Mouse (Mus musculus): ENCODE measurements at regions not wholly inside any gene's neighbourhood (a gene's known extent, or its start where the extent isn't known, plus 50 kb on each side); places are given as distances from the start of the nearest gene placed in this dataset.

- no peak overlapping the region for H3K27ac ChIP-seq (replicated peaks)
- 0 out of 2 replicates have a peak, but pooled peaks cover 4% of the 10 kb centered on the region for H3K9me3 ChIP-seq
- no peak overlapping the region for H3K4me2 ChIP-seq
- no peaks in the 10 kb centered on the region for H3K27me3 ChIP-seq (replicated peaks)
- no peak overlapping the region for H3K4me3 ChIP-seq
- no peaks in the 10 kb centered on the region for H3K4me1 ChIP-seq
- ATAC-seq (ENCODE audit: extremely low read depth, insufficient number of reproducible peaks, low FRiP score, low TSS enrichment), result no peak
- WGBS, result 27% methylated on average over 25 of the region's 25 CpGs
- H3K36me3 ChIP-seq, result no peaks in the 10 kb centered on the region
- no peak overlapping the region for H3K9ac ChIP-seq
Observed at GRCm38 (mm10) chr10:126679224-126680120, 221.7 kb downstream of the Atp23 start.

GRCm38 (mm10) chr10:126673437-126673836 is 227.7 kb downstream of the Atp23 start:
- no peak for ATAC-seq (ENCODE audit: extremely low read depth, insufficient number of reproducible peaks, low FRiP score, low TSS enrichment)
- H3K27me3 ChIP-seq (replicated peaks), result no peaks in the 10 kb centered on the region
- no peaks in the 10 kb centered on the region for H3K36me3 ChIP-seq
- H3K4me3 ChIP-seq, result no peak overlapping the region
- no peak overlapping the region for H3K4me2 ChIP-seq
- H3K9ac ChIP-seq, result no peak overlapping the region
- H3K4me1 ChIP-seq, result no peaks in the 10 kb centered on the region
- 67% methylated on average over 5 of the region's 5 CpGs for WGBS
- H3K9me3 ChIP-seq, result 0 out of 2 replicates have a peak, but pooled peaks cover 4% of the 10 kb centered on the region
- no peak overlapping the region for H3K27ac ChIP-seq (replicated peaks)

GRCm38 (mm10) chr10:126664408-126665083 is 236.6 kb downstream of the Atp23 start:
- H3K4me3 ChIP-seq, result no peak overlapping the region
- no peak overlapping the region for H3K4me2 ChIP-seq
- no peak for ATAC-seq (ENCODE audit: extremely low read depth, insufficient number of reproducible peaks, low FRiP score, low TSS enrichment)
- H3K4me1 ChIP-seq, result no peaks in the 10 kb centered on the region
- no peak overlapping the region for H3K27ac ChIP-seq (replicated peaks)
- no peaks in the 10 kb centered on the region for H3K27me3 ChIP-seq (replicated peaks)
- WGBS, result 80% methylated on average over 13 of the region's 13 CpGs
- H3K36me3 ChIP-seq, result no peaks in the 10 kb centered on the region
- no peak overlapping the region for H3K9ac ChIP-seq
- H3K9me3 ChIP-seq, result peaks cover 4% of the 10 kb centered on the region; the same call in 1 of the 2 replicates

GRCm38 (mm10) chr10:126663461-126664013 is 237.6 kb downstream of the Atp23 start:
- Histone ChIP-seq H3K4me2 (no peak overlapping the region), H3K9ac (no peak overlapping the region), H3K27ac (replicated peaks) (no peak overlapping the region), H3K4me3 (no peak overlapping the region), H3K36me3 (no peaks in the 10 kb centered on the region), H3K27me3 (replicated peaks) (no peaks in the 10 kb centered on the region), H3K9me3 (peaks cover 4% of the 10 kb centered on the region; the same call in 1 of the 2 replicates), H3K4me1 (no peaks in the 10 kb centered on the region)
- WGBS, result 75% methylated on average over 15 of the region's 15 CpGs
- ATAC-seq (ENCODE audit: extremely low read depth, insufficient number of reproducible peaks, low FRiP score, low TSS enrichment), result no peak

GRCm38 (mm10) chr10:126662765-126663164 is 238.4 kb downstream of the Atp23 start:
- Histone ChIP-seq H3K27ac (replicated peaks) (no peak overlapping the region), H3K36me3 (no peaks in the 10 kb centered on the region), H3K4me3 (no peak overlapping the region), H3K4me2 (no peak overlapping the region), H3K9me3 (peaks cover 4% of the 10 kb centered on the region; the same call in 1 of the 2 replicates), H3K27me3 (replicated peaks) (no peaks in the 10 kb centered on the region), H3K9ac (no peak overlapping the region), H3K4me1 (no peaks in the 10 kb centered on the region)
- 78% methylated on average over 6 of the region's 6 CpGs for WGBS
- ATAC-seq (ENCODE audit: extremely low read depth, insufficient number of reproducible peaks, low FRiP score, low TSS enrichment), result no peak

- Histone ChIP-seq H3K27me3 (replicated peaks) (no peaks in the 10 kb centered on the region), H3K4me2 (no peak overlapping the region), H3K9me3 (peaks cover 4% of the 10 kb centered on the region; the same call in 1 of the 2 replicates), H3K27ac (replicated peaks) (no peak overlapping the region), H3K4me1 (no peaks in the 10 kb centered on the region), H3K4me3 (no peak overlapping the region), H3K9ac (no peak overlapping the region), H3K36me3 (no peaks in the 10 kb centered on the region)
- WGBS, result 54% methylated on average over 5 of the region's 5 CpGs
- no peak for ATAC-seq (ENCODE audit: extremely low read depth, insufficient number of reproducible peaks, low FRiP score, low TSS enrichment)
Observed at GRCm38 (mm10) chr10:126661095-126661615, 240.0 kb downstream of the Atp23 start.

- 74% methylated on average over 9 of the region's 9 CpGs for WGBS
- no peak overlapping the region for H3K9ac ChIP-seq
- ATAC-seq (ENCODE audit: extremely low read depth, insufficient number of reproducible peaks, low FRiP score, low TSS enrichment), result no peak
- no peak overlapping the region for H3K27ac ChIP-seq (replicated peaks)
- no peaks in the 10 kb centered on the region for H3K36me3 ChIP-seq
- H3K4me2 ChIP-seq, result no peak overlapping the region
- peaks cover 4% of the 10 kb centered on the region; the same call in 1 of the 2 replicates for H3K9me3 ChIP-seq
- H3K4me1 ChIP-seq, result no peaks in the 10 kb centered on the region
- no peaks in the 10 kb centered on the region for H3K27me3 ChIP-seq (replicated peaks)
- no peak overlapping the region for H3K4me3 ChIP-seq
Observed at GRCm38 (mm10) chr10:126660024-126660423, 241.1 kb downstream of the Atp23 start.

GRCm38 (mm10) chr10:126652693-126653092 is 248.5 kb downstream of the Atp23 start:
- Histone ChIP-seq H3K4me2 (no peak overlapping the region), H3K4me1 (no peaks in the 10 kb centered on the region), H3K9ac (no peak overlapping the region), H3K36me3 (no peaks in the 10 kb centered on the region), H3K27me3 (replicated peaks) (no peaks in the 10 kb centered on the region), H3K9me3 (no peaks in the 10 kb centered on the region), H3K4me3 (no peak overlapping the region), H3K27ac (replicated peaks) (no peak overlapping the region)
- 69% methylated on average over 3 of the region's 3 CpGs for WGBS
- ATAC-seq (ENCODE audit: extremely low read depth, insufficient number of reproducible peaks, low FRiP score, low TSS enrichment), result no peak

- Histone ChIP-seq H3K9ac (no peak overlapping the region), H3K4me2 (no peak overlapping the region), H3K4me3 (no peak overlapping the region), H3K36me3 (no peaks in the 10 kb centered on the region), H3K4me1 (peaks cover 4% of the 10 kb centered on the region), H3K9me3 (no peaks in the 10 kb centered on the region), H3K27ac (replicated peaks) (no peak overlapping the region), H3K27me3 (replicated peaks) (no peaks in the 10 kb centered on the region)
- ATAC-seq (ENCODE audit: extremely low read depth, insufficient number of reproducible peaks, low FRiP score, low TSS enrichment), result no peak
- WGBS, result 33% methylated on average over 4 of the region's 4 CpGs
Observed at GRCm38 (mm10) chr10:126646587-126646986, 254.6 kb downstream of the Atp23 start.

GRCm38 (mm10) chr10:126641792-126642289 is 259.3 kb downstream of the Atp23 start:
- peak overlapping the region; percentile 29 for H3K4me2 ChIP-seq
- H3K9me3 ChIP-seq, result no peaks in the 10 kb centered on the region
- H3K27ac ChIP-seq (replicated peaks), result no peak overlapping the region
- no peak for ATAC-seq (ENCODE audit: extremely low read depth, insufficient number of reproducible peaks, low FRiP score, low TSS enrichment)
- H3K9ac ChIP-seq, result no peak overlapping the region
- H3K36me3 ChIP-seq, result no peaks in the 10 kb centered on the region
- WGBS, result 8% methylated on average over 9 of the region's 9 CpGs
- no peaks in the 10 kb centered on the region for H3K27me3 ChIP-seq (replicated peaks)
- H3K4me1 ChIP-seq, result peaks cover 7% of the 10 kb centered on the region
- no peak overlapping the region for H3K4me3 ChIP-seq

- Histone ChIP-seq H3K4me2 (no peak overlapping the region), H3K9me3 (no peaks in the 10 kb centered on the region), H3K9ac (no peak overlapping the region), H3K4me3 (no peak overlapping the region), H3K27me3 (replicated peaks) (no peaks in the 10 kb centered on the region), H3K4me1 (no peaks in the 10 kb centered on the region), H3K36me3 (no peaks in the 10 kb centered on the region), H3K27ac (replicated peaks) (no peak overlapping the region)
- no peak for ATAC-seq (ENCODE audit: extremely low read depth, insufficient number of reproducible peaks, low FRiP score, low TSS enrichment)
- WGBS, result 64% methylated on average over 13 of the region's 13 CpGs
Observed at GRCm38 (mm10) chr10:126634731-126635130, 266.4 kb downstream of the Atp23 start.
